Mouse (Mus musculus) C2C12 (cell line): ENCODE data around the gene Ccl26. TPM values are rescaled to one million over a fixed set of nuclear protein-coding genes. Genes with fewer than 3 reads are reported as not detected.

ENCODE experiments used
- H3K27me3 ChIP-seq: one replicate; pipeline ENCODE4 v1.6.1; 2011; ENCODE audit not compliant: control insufficient read depth, insufficient read depth, insufficient read length
- H3K36me3 ChIP-seq: one replicate; pipeline ENCODE4 v1.6.1; 2011; ENCODE audit not compliant: control insufficient read depth, insufficient read depth
- H3K4me3 ChIP-seq: one replicate; pipeline ENCODE4 v1.5.1; 2011; ENCODE audit warnings: mild to moderate bottlenecking, control low read depth; ENCODE audit not compliant: poor library complexity, insufficient read depth, severe bottlenecking
- H3K79me2 ChIP-seq: one replicate; pipeline ENCODE4 v1.6.1; 2011; ENCODE audit not compliant: control insufficient read depth, insufficient read depth
- H3K79me3 ChIP-seq: one replicate; pipeline ENCODE4 v1.6.1; 2011; ENCODE audit warnings: low read depth, control low read depth
- H3ac ChIP-seq: one replicate; pipeline ENCODE3; 2011; ENCODE audit warnings: low read depth; ENCODE audit not compliant: control insufficient read depth, insufficient read length
- CEBPB ChIP-seq: IDR thresholded peaks from one replicate; pipeline ENCODE4 v1.6.1; 2011; ENCODE audit warnings: low read depth, mild to moderate bottlenecking, control low read depth, moderate library complexity
- CTCF ChIP-seq: IDR thresholded peaks from one replicate; pipeline ENCODE4 v1.5.1; 2011; ENCODE audit not compliant: control insufficient read depth, insufficient read depth, insufficient read length
- FOSL1 ChIP-seq: IDR thresholded peaks from one replicate; pipeline ENCODE4 v1.8.0; 2011; ENCODE audit warnings: mild to moderate bottlenecking, low read length; ENCODE audit not compliant: poor library complexity, insufficient read depth, severe bottlenecking
- MAX ChIP-seq: IDR thresholded peaks from one replicate; pipeline ENCODE4 v1.6.1; 2011; ENCODE audit warnings: mild to moderate bottlenecking, control low read depth
- MYOD1 ChIP-seq: IDR thresholded peaks from one replicate; pipeline ENCODE4 v1.6.1; 2011; ENCODE audit warnings: low read depth; ENCODE audit not compliant: control insufficient read depth, insufficient read length
- MYOG ChIP-seq: IDR thresholded peaks from one replicate; pipeline ENCODE4 v1.6.1; 2011; ENCODE audit not compliant: control insufficient read depth, insufficient read length; ENCODE audit errors: extremely low read depth
- USF1 ChIP-seq: IDR thresholded peaks from one replicate; pipeline ENCODE4 v1.6.1; 2011; ENCODE audit warnings: low read depth, mild to moderate bottlenecking, control low read depth, moderate library complexity
- polyA plus RNA-seq: library from polyadenylated mRNA; unstranded; fragments of >200 nt; fragmentation: generic; extraction: Trizol; gene quantifications from one replicate; pipeline ENCODE4 v1.2.1, GENCODE M21; 2012; ENCODE audit warnings: missing spikeins

Ccl26 gene
- polyA plus RNA-seq, 1 experiment: not detected

DNA sequence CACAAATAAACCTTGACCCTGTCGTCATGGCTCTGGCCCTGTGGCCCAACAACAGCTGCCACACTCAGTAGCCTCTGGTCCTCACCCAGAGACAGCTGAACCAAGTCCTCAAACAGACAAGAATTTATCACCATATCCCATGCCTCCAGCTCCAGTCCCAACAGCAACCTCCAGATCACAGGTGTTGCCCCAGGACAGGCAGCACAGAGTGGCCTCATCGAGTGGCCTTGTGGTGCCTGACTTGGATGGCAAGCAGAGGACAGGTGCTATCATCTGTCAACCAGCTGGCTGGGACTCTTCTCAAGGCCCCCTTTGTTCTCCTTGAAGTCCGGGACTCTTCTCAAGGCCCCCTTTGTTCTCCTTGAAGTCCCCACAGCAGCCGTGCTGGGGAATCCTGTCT, 50.2 kb downstream of the Ccl26 start:
- no peak overlapping the region for H3K4me3 ChIP-seq
- TF ChIP-seq MYOG (no peak), USF1 (no peak), CTCF (no peak), CEBPB (no peak), MAX (no peak), FOSL1 (no peak), MYOD1 (no peak)
- H3K79me2 ChIP-seq: no peaks in the 10 kb centered on the region
- H3K36me3 ChIP-seq: no peaks in the 10 kb centered on the region
- no peaks in the 10 kb centered on the region for H3K79me3 ChIP-seq
- H3K27me3 ChIP-seq: no peaks in the 10 kb centered on the region
- H3ac ChIP-seq: no peak overlapping the region

- Histone ChIP-seq H3K79me3 (no peaks in the 10 kb centered on the region), H3ac (no peak overlapping the region), H3K4me3 (no peak overlapping the region), H3K27me3 (no peaks in the 10 kb centered on the region), H3K36me3 (no peaks in the 10 kb centered on the region), H3K79me2 (no peaks in the 10 kb centered on the region)
- TF ChIP-seq MYOG: no peak
- TF ChIP-seq MYOD1: no peak
- no peak for TF ChIP-seq CTCF
- no peak for TF ChIP-seq FOSL1
These were observed 52.3 kb downstream of the Ccl26 start for GRCm38 (mm10) chr5:135511105-135511504.

Other genes with a start within 250 kb of the Ccl26 start
- gene Fkbp6, start 213.5 kb downstream of the Ccl26 start, polyA plus RNA-seq: not detected
- not detected for gene Trim50, start 210.3 kb downstream of the Ccl26 start, polyA plus RNA-seq
- gene Nsun5, start 193.6 kb downstream of the Ccl26 start, polyA plus RNA-seq: 33.0 TPM
- 26.9 TPM for gene Pom121, start 169.0 kb downstream of the Ccl26 start, polyA plus RNA-seq
- 38.2 TPM for gene Hip1, start 18.4 kb downstream of the Ccl26 start, polyA plus RNA-seq
- not detected for gene Ccl24, start 9.5 kb upstream of the Ccl26 start, polyA plus RNA-seq
- 16.7 TPM for gene Rhbdd2, start 69.0 kb upstream of the Ccl26 start, polyA plus RNA-seq
- 106 TPM for gene Por, start 106.5 kb upstream of the Ccl26 start, polyA plus RNA-seq
- gene Tmem120a, start 180.9 kb upstream of the Ccl26 start, polyA plus RNA-seq: 75.2 TPM
- not detected for gene Styxl1, start 214.8 kb upstream of the Ccl26 start, polyA plus RNA-seq
- 700 TPM for gene Mdh2, start 214.9 kb upstream of the Ccl26 start, polyA plus RNA-seq
- not detected for gene Srrm3, start 243.3 kb upstream of the Ccl26 start, polyA plus RNA-seq